Mouse (Mus musculus) ES-E14 (cell line): ENCODE measurements around the gene Shroom1.

Experiments used
- CHD2 ChIP-seq: IDR thresholded peaks from 2 replicates; pipeline ENCODE4 v1.6.1; 2014; ENCODE audit warnings: mild to moderate bottlenecking, low read depth, low read length, inconsistent platforms
- HCFC1 ChIP-seq: IDR thresholded peaks from 2 replicates; pipeline ENCODE4 v1.6.1; 2012; ENCODE audit warnings: low read length, inconsistent platforms, borderline replicate concordance; ENCODE audit not compliant: insufficient read depth
- MAFK ChIP-seq: IDR thresholded peaks from 2 replicates; pipeline ENCODE4 v1.6.1; 2014; ENCODE audit warnings: mild to moderate bottlenecking, low read depth, low read length, inconsistent platforms; ENCODE audit not compliant: insufficient read depth
- ZC3H11A ChIP-seq: IDR thresholded peaks from 2 replicates; pipeline ENCODE4 v1.6.1; 2012; ENCODE audit warnings: low read depth, mild to moderate bottlenecking, inconsistent platforms, low read length, borderline replicate concordance
- ZNF384 ChIP-seq: IDR thresholded peaks from 2 replicates; pipeline ENCODE4 v1.6.1; 2012; ENCODE audit warnings: low read depth, low read length, inconsistent platforms

DNA sequence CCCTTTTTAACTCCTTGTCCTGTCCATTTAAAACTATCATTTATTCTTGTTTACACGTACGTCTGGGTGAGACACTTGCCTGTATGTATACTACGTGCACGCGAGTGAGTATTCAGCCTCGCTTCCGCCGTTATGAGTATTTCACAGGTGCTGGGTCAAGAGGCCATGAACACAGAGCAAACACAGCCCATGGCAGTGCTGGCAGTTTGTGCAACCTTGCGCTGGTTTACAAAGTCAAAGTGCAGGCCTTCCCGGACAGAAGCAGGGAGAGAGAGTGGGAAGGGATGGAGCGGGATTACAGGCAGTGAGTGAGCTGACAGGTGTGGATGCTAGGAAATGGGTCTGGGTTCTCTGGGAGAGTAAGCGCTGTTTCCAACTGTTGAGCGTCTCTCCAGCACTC, 10.8 kb upstream of the Shroom1 start:
- TF ChIP-seq CHD2, result no peak
- TF ChIP-seq ZC3H11A, result no peak
- no peak for TF ChIP-seq ZNF384
- TF ChIP-seq HCFC1, result no peak
- no peak for TF ChIP-seq MAFK
